Mouse (Mus musculus) heart, postnatal 10 days (tissue): ENCODE results near the gene Lrrc18. TPM values are rescaled to one million over a fixed set of nuclear protein-coding genes. Genes with fewer than 3 reads are reported as not detected.

Experiments used
- DNase-seq, 2 experiments: peaks; one replicate each; pipeline ENCODE4 v3.0.0; 2021
- intact Hi-C: fragments of 180-260 bp; cut with DNase I; formaldehyde crosslinking; loops from one replicate; pipeline ENCODE4 v1.15.1; 2025
- total RNA-seq, 2 experiments: library from RNA; stranded (reverse); gene quantifications; 2 replicates each; pipeline ENCODE4 v1.2.3; 2021

The Lrrc18 gene
- under 1 TPM; 0.35 to 0.45 TPM for total RNA-seq

DNA sequence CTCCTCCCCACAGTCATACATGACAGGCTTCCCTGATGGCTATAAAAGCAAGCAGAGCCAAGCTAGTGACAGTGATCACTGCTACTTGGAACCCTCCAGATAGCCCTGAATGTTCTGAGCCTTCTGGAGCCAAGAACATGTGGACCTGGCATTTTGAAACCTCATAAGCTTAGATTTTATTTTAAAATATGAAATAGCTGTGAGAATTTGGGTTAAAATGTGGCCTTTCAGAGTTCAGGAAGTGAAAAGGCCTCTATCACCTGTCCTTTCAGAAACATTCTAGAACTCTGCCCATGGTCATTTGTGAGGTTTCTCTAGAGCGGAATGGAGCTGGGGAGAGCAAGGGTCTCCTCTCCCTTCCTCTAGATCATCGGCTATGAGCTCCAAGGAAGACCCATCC is at the start of gene Lrrc18:
Gene Lrrc18, plus strand, starts transcription at position 301 of the 400 bp plus-strand sequence.
- DNase-seq: no peak
- intact Hi-C loops: no loop called here

- DNase-seq: peak; percentile 40 to 41
- intact Hi-C loops: no loop called here
These were observed 43.7 kb upstream of the Lrrc18 start for GRCm38 (mm10) chr14:32947512-32947911.

- intact Hi-C loops: loop anchor here (2.0 kb wide), 1 partner anchor 92 kb away; no protein-coding TSS in a partner anchor
- DNase-seq: peak; percentile 81
These were observed 40.6 kb upstream of the Lrrc18 start for GRCm38 (mm10) chr14:32950312-32951301.

DNA sequence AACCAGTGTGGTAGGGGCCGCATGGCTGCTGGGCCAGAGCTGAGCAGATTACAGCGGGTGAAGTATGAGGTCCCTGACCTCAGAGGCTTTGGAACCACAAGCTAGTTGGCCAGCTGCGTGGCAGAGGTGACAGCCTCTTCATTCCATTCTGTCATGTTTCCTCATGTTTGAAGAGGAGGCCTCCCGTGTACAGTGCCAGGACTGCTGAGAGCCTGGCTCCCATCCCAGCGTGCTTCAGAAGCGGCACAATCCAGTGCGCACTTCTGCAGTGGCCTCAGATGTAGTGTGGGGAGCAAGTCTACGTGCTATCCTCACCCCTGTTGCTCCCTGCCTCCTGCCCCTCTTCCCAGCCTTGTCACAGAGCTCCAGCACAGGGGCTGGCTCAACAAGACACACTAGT is 34.7 kb upstream of the Lrrc18 start:
- intact Hi-C loops: loop anchor here (5.0 kb wide), 1 partner anchor 74 kb away; no protein-coding TSS in a partner anchor
- DNase-seq: peak; percentile 87 to 90

GRCm38 (mm10) chr14:32958671-32959070 is 32.5 kb upstream of the Lrrc18 start:
- intact Hi-C loops: loop anchor here (5.0 kb wide), 1 partner anchor 76 kb away; no protein-coding TSS in a partner anchor
- DNase-seq: peak; percentile 25 to 38

- intact Hi-C loops: loop anchor here (1.0 to 10.0 kb wide), 7 partner anchors 72 to 426 kb away; partner anchors contain the start of gene Vstm4
- peak; percentile 80 to 86 for DNase-seq
These were observed 30.7 kb upstream of the Lrrc18 start for GRCm38 (mm10) chr14:32960481-32960880.

GRCm38 (mm10) chr14:32964742-32965141 is 26.4 kb upstream of the Lrrc18 start:
- DNase-seq: no peak
- intact Hi-C loops: loop anchor here (5.0 to 10.0 kb wide), 4 partner anchors 147 to 430 kb away; no protein-coding TSS in a partner anchor

- intact Hi-C loops: no loop called here
- DNase-seq: no peak
These were observed 20.5 kb upstream of the Lrrc18 start for GRCm38 (mm10) chr14:32970700-32971099.

DNA sequence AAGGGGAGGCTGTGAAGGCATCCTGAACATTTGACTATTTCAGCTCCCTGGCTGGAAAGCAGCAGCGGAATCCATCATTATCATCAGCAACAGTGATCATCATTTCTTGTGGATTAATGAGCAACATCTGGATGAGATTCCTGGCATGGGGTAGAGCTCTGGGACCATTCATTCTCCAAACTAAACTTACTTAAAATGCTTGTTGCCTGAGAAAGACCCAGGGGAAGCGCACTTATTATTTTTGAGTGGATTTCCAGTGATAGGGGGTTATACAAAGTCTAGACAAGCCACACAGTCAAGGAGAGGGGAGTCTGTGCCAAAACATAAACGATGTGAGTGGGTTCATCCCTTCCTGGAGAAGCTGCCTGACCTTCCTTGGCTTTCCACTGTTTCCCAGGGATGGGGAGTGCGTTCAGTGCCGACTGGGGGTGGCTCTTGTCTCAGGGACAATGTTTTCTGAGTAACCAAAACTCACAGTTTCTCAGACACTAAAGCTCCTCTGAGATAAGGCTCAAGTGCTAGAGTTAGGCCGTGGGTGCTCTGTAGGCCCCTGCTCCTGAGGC is 6.9 kb upstream of the Lrrc18 start:
- intact Hi-C loops: no loop called here
- peak; percentile 46 to 56 for DNase-seq

DNA sequence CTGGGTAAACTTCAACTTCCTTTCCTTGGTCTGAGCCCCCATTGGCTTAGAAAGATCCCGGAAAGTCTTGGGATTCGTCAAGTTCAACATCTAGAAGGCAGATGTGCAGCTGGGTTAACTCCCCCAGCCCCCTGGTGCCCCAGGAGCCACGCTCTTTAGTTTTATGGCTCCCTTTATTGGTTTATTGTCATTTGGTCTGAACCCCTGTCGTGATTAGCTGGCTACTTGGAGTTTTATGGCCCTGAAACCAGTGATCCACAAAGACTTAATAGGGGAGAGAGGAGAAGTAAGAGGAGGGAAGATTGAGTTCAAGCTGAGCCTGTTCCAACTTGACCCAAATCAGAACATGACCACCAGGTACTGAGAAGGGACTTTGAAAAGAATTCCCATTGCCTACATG is 4.5 kb upstream of the Lrrc18 start:
- no peak for DNase-seq
- intact Hi-C loops: no loop called here

DNA sequence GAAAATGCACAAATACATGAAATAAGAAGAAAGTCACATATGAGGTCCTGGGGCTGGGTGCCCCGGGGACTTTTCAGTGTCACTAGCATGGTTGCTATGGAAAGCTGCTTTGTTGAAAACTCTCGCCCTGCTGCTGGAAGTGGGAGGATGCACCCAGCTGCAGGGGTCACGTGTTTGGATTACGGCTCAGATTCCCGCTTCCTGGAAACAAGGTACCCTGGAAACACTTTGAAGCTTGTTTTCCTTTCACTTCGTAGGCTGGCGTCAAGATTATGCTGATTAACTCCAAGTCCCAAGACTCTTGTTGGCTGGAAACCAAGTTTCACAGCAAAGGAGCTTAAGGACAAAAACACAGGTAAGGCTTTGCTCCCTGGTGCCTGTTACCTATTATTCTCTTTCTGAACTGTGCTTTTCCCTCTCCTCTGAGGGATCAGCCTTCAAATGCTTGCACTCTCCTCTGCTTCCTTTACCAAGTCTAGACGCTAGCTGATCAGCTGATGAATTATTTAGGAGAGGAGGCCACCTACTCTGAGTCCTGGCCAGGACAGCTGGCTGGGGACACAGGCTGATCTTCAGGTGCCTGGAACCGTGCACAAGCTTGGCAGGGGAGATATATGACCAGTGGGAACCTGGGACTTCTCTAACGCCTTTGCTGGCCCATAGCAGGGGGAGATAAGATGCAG is 3.9 kb downstream of the Lrrc18 start:
- DNase-seq: peak; percentile 24 to 52
- intact Hi-C loops: no loop called here

GRCm38 (mm10) chr14:32999511-32999910 is 8.3 kb downstream of the Lrrc18 start:
- intact Hi-C loops: no loop called here
- no peak for DNase-seq

GRCm38 (mm10) chr14:33000112-33000979 is 9.2 kb downstream of the Lrrc18 start:
- DNase-seq: no peak
- intact Hi-C loops: no loop called here

DNA sequence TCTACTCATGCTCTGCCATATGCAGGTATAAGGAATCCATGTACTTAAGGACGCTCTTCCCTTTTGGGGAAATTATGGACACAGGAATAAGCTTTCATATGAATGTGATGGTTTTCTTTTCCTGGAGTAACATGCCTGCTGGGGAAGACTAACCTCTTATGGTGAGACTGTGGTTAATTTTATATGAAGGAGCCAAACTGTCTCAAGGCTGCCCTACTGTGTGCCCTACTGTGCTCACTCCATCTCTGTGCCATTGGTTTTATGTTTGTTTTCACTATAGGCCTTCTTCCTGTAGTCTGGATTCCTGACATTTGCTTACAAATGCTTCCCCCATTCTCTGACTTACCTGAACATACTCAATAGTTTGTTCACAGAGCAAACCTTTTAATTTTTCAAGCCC is 13.9 kb downstream of the Lrrc18 start:
- intact Hi-C loops: no loop called here
- DNase-seq: no peak

DNA sequence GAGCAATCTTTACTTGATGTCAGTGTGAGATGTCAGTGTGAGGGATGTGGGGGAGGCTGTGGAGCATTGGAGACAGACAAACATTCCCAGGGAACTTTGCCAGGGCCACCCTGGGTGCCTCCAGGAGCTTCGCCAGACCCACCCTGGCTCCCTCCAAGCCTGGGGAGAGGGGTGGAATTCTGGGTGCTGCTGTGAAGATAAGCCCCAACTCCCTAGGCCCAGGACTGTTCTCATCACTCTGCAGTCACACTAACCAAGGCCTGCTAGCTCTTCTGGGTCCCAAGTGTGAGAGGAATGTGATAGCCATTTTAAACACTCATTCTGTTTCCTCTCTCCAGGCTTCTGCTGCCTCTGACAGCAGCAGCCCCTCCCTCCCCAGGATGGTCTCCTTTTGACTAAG is 16.5 kb downstream of the Lrrc18 start:
- intact Hi-C loops: no loop called here
- no peak for DNase-seq

DNA sequence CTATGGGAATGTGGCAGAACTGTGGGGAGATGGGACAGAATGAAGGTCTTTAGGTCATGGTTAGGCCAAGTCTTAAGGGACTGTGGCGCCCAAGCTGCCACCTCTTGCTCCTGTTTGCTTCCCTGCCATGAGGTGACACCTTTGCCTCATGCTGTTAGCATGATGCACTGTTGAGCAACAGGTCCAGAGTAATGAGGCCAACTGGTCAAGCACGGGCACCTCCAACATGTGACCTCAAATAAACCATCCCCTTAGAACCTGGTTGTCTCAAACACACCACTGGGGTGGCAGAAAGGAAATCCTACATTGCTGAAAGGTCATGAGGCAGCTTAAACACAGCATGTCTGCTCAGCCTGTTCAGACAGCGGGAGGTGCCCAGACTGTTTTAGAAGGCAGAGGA is 27.9 kb downstream of the Lrrc18 start:
- intact Hi-C loops: loop anchor here (10.0 kb wide), 1 partner anchor 484 kb away; no protein-coding TSS in a partner anchor
- no peak for DNase-seq

- intact Hi-C loops: loop anchor here (10.0 kb wide), 1 partner anchor 485 kb away; no protein-coding TSS in a partner anchor
- peak; percentile 42 to 43 for DNase-seq
These were observed 28.4 kb downstream of the Lrrc18 start for GRCm38 (mm10) chr14:33019606-33020005.

- intact Hi-C loops: no loop called here
- no peak for DNase-seq
These were observed 39.7 kb downstream of the Lrrc18 start for GRCm38 (mm10) chr14:33030849-33031248.

GRCm38 (mm10) chr14:33033424-33033823 is 42.2 kb downstream of the Lrrc18 start:
- DNase-seq: peak; percentile 30 to 59
- intact Hi-C loops: loop anchor here (2.0 kb wide), 3 partner anchors 73 to 425 kb away; no protein-coding TSS in a partner anchor

GRCm38 (mm10) chr14:33035386-33035785 is 44.2 kb downstream of the Lrrc18 start:
- intact Hi-C loops: no loop called here
- DNase-seq: no peak
